Mouse (Mus musculus) cerebellum, postnatal 4 days (tissue): Measurements from ENCODE around the gene Hps1.

Experiments
- DNase-seq, 2 experiments: peaks; one replicate each; pipeline ENCODE4 v3.0.0; 2022; ENCODE audit warnings: low spot score in 2 of 2, mixed read lengths in 1 of 2

Hps1 gene

DNA sequence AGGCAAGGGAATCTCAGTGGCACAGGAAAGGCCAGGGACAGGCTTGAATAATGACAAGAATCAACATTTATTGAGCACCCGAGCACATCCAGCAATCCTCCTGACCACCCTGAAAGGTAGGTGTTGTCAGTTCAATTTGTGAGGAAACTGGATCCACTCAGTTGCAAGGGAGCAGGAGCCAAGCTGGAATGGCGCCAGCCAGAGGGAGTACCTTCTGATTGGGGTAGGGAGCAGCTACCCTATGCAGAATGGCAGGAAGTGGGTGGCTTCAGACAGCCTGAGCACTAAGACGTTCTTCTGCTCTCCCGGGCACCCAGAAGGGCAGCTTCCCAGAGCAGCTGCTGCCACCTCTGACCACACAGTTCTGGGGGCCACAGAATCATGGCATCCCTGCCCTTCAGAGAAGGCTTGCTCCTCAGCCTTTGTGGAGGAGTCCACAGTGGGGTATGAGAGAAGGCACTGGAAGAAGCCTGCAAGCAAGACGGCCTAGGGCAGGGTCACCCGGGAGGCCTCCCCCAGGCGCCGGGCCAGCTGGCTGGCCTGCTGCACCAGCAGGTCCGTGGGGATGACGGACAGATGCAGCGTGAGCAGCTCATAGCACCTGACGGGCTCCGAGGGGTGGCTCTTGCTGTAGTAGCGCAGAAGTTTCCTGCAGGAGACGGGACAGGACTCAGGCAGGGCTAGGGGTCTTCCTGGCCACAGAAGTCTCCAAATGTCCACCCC lies 24.5 kb downstream of the Hps1 start:
- no peak for DNase-seq

DNA sequence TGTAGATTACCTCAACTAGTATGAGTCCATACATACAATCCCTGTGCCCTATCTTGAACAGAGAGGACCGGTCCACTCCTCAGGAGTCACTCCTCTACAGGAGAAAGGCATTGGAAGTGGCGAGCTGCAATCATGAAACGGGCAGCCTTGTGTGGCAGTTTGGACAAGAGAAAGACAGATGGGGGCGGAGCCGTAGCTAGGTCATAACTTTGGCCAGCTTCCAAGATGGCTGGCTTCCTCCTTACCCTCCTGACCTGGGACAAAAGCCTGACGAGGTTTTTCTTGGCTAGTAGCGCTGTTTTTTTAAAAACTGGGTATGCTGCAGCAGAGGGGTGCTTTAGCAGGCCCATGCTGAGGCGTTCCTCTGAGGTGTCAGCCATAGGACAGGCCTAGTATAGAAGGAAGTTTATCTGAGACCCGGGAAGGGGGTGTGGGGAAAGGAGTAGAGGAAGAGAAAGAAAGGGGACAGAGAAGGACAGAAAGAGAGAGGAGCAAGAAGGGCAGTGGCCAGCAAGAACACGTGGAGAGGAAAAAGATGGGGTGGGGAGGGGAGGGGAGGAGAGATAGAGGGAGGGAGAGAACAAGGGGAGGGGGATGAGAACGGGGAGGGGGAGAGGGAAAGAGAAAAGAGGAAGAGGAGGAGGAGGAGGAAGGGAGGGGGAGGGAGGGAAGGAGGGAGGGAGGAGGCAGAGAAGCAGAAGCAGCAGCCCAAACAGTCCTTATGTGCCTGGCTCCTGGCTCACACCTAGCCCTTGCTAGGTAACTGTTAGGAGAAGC lies 26.4 kb downstream of the Hps1 start:
- peak in 1 of 2 experiments; percentile 54 for DNase-seq

DNA sequence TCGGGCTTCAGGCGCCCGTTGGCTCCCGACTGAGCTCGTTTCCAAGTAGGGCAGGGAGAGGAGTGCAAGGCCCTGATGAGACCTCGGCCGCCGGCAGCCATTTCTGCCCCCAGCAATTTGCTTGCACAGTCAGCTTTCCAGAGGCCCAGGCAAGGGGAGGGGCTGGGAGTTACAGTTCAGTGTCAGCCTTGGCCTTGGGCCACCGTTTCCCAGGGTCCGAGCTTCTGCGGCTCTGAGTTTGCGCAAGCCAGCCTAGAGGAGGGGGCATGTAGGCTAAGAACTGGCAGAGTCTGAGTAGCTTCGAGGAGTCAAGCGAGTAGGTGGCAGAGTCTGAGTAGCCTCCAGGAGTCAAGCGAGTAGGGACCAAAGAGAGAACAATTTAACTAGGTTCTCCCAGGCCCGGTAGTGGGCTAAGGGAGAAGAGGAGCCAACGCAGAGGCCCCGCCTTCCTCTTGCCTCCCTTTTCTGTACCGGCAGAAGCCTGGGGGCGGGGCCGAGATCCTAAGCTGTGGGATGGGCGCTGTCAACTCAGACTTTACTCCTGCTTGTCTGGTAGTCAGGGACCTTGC lies 27.3 kb downstream of the Hps1 start, which contains the start of gene Pyroxd2:
Pyroxd2 (minus strand) TSS at position 413 of the 569 bp plus-strand sequence.
- DNase-seq, result peak; percentile 56 to 82

DNA sequence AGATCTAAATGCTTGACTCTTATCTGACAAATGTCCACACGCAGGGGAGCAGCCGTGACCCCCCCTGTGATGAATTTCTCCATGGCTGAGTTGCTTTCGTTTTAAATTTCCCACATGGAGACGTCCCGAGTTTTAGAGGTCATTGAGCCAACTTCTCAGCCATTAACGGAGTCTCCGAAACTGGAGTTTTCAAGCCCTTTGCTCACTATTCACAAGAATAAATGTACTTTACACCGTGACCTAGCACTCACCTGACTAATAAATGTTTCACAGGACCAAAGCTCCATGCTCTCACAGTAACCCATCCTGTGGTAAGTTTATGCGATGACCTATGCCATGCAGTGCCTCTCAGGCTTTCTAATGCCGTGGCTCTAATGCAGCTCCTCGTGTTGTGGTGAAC lies 29.6 kb downstream of the Hps1 start:
- DNase-seq, result no peak

DNA sequence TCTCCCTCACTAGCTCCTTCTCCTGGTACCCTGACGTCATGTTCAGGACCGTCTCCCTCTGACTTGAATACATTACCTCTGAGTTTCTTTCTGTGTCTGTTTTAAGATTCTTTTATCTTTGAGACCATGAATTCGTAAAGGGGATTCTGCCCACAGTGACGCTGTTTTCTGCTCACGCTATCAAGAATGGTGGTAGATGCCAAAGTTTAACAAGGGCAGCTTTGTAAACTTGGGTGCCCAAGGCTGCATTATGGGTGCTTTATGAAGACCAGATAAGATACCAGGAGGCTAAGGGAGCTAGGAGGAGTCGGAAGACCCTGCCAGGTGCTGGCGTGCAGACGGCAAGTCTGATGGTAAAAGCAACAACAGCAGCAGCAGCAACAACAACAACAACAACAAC lies 33.1 kb downstream of the Hps1 start:
- no peak for DNase-seq

DNA sequence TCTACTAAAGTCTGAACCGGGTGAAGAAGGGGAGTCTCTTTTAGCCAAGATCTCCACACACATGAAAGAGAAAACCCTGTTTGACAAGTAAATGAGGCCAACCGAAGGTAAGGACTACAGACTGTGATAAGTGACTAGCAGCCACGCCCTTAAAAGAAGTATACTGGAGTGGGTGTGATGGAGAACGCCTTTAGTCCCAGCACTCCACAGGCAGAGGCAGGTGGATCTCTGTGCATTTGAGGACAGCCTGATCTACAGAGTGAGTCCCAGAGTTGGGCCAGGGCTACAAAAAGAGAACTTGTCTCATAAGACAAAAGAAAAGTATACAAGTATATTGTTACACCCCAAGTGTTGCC lies 33.9 kb downstream of the Hps1 start:
- DNase-seq, result no peak

DNA sequence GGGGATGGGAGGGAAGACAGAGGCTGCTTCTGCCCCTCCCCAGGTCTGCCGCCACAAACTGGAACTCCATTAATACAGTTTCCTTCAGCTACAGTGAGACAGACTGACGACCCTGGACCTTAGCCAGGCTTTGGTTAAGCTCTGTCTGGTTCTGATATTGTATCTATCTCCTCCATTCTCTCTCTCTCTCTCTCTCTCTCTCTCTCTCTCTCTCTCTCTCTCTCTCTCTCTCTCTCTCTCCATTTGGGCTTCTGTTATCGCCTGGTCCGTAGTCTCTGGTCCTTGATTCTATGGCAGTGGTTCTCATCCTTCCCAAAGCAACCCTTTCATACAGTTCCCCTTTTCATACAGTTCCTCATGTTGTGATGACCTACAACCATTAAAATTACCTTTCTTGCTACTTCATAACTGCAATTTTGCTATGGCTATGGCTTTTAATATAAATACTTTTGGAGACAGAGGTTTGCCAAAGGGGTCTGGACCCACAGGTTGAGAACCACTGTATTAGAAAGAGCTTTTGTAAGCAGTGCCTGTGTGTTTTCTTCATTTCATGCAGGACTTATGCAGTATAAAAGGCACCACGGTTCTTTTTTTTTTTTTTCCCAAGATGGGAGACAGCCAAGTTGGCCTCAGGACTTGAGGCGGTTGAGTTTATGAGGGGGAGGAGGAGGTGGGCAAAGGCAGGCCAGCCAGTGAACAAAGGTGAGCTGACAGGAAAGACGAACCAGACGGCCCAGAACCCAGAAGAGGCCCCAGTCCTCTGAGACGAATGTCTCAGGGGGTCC lies 34.5 kb downstream of the Hps1 start:
- DNase-seq, result no peak

DNA sequence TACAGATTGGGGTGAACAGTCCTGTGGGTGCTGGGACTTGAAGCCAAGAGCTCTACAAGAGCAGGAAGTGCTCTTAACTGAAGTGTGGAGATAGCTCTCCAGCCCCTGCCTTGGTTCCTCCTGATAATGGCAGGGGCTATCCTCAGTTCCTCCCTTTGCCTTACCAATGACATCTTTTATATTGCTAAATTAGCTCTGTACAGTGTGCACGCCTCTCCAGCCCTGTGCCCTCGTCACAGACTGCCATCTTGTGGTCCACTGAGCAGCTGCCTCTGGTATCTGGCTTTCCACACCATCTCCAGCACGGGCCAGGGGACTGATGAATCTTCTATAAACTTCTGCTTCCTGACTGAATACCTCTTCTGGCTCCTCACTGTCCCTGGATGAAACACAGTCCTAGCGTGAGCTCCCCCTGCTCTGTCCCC lies 35.6 kb downstream of the Hps1 start:
- peak; percentile 41 to 48 for DNase-seq

DNA sequence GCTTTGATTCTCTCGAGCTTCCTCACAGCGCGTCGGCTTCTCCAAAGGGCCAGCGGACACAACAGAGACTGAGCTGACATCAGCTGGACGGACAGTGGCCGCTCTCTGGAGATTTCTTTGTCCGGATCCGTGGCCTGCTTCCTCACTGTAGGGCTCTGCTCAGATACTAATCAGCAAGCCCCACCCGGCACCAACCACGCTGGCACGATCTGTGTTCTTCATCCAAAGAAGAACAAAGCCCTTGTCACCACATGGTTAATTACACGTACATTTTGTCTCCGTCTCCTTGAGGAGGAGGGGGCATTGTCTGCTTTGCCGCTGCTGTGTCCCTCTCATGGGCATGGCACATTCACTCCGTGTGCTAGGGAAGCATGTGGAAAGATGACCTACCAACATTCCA lies 36.5 kb downstream of the Hps1 start:
- DNase-seq, result no peak

DNA sequence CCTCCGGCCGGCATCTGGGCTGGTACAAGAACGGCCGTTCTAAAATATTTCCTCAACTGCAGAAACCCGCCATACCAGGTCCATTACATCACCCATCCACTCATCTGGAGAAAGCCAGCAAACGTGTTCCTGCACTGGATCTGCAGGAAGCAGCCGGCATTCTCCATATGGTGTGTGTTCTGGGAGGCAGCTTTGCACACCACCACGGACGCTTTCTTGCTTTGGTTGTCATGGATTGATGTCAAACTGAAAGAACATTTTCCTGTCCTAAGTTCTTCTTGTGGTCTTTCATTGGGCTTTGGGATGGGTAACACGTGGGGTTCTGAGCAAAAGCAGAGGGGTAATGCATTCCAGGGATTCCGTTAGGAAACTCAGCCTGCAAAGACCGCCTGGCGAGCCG lies 37.9 kb downstream of the Hps1 start:
- no peak for DNase-seq

DNA sequence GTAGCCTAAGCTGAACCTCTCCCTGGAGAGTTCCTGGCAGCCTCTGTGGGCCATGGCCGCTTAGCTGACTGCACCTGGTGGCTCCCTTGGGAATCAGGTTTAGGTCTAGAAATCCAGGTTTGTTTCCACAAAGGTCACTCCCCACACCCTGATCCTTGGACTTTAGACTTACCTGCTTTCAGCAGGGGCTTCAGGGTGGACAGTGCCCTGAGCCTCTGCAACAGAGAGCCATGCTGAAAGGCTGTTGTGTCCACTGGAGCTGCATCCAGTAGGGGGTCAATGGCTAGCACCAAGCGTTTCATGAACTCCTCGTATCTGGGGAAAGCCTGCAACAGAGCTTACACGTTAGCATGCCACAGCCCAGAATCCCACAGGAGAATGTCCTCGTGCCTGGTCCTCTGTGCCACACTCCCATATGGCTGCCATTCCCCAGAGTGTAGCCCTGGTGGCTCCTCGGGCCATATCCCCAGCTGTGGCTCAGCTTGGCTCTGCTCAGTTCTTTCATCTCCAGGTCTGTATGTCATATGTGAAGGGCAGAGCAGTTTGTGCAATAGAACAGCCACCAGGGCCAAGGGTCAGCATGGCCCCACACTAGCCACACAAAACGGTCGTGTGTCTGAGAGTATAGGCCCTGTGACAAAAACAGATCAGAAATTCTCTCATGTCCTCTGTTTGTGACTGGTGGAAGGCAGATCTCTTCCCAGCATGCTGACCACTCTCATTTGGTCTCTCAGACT lies 39.4 kb downstream of the Hps1 start:
- DNase-seq, result no peak

DNA sequence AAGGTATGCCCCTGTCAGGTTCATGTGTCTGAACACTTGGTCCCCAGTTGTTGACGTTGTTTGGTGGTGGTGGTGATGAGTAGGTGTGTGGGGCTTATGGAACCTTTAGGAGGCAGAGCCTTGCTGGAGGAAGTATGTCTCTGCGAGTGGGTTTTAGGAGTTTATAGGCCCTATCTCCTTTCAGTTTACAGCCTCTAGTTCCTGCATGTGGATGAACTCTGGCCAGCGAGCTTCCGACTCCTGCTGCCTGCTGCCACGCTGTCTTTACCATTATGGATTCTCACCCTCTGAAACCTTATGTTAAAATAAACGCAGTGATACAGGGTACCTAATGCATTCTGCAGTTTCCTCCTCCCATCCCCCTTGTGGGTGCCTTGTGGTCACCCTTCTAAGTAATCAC lies 40.0 kb downstream of the Hps1 start:
- DNase-seq, result no peak

DNA sequence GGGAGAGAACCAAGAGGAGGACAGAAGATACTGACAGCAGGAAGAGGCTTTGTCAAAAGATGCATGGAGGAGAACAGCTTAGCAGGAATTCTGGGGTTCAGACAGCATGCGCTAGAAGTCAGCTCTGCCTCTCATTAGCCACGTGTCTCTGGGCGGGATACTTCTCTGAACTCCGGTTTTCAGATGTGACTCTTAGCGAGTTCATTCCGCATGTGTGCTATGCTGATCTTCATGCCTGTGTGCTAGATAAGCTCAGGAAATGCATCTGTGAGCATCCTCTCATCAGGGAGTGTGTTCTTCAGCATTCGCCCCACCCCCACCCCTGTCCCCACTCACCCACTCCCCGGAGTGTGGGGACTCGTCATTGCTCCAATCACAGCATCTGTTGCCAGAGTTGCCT lies 42.0 kb downstream of the Hps1 start:
- DNase-seq, result no peak

DNA sequence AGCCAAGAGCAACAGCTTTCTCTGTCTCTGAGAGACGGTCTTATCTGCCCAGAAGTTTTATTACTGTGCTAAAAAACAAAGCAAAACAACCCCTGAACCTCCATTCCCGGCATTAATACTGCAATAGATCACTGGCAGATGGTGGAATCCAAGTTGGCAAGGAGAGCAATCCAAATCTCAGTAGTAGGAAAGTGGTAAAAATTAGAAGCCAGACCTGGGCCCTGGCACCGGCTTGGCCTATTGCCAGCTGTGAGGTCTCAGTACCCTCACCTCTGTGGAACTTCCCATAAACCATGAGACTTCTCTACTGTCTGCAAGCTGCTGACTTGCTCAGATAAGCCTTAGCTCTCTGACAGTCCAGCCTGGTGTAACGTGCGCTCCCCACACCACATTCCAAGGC lies 44.8 kb downstream of the Hps1 start:
- no peak for DNase-seq

DNA sequence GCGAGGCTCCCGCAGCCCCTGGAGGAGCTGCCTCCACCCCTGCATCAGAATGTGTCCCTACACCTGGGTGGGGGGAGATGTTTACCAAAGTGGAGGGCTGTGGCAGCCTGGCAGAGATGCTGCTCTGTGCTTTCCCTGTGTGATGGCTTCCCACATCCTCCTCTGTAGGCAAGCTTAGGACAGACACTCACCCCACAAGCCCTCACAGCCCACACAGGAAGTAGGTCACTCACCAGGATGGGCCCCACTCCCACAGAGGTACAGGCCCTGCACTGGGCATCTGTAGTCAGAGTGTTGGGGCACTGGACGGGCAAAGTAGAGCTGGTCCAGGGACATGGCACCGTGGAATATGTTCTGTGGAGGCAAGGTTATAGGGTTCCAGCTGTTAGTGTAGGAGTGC lies 52.4 kb downstream of the Hps1 start:
- DNase-seq, result no peak

DNA sequence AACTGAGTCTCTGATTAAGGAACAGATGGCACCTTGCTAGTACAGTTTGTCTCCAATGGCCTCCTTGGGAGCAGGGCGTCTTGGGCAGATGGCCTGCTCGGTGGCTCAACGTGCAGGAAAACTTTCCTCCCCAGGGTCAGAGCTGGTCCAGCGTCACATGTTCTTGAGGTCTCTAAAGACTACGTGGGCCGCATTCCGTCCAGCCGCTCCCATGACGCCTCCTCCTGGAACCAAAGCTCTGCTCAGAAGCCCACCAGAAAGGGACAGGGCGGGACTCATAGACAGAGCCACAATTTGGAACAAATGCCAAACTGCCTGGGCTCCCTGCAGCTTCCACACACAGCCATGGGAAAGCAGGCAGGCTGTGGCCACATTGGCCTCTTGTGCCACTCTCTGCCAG lies 53.0 kb downstream of the Hps1 start:
- DNase-seq, result no peak

DNA sequence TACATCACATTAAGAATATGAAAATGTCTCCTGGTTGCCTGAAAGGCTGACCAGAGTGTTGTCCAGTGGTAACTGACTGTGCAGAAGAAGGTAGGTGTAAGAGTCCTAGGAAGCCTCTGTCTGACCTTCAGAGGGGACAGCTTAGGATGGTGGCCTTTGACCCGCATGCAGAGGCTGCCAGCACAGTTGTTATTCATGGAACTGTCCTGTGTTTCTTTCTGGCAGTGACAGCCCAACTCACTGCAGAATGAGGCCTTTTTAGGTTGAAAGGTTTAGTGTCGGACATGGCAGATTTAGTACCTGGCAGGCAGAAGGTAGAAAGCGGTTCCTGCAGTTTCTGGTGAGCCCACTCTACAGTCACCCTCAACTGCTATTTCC lies 53.8 kb downstream of the Hps1 start:
- no peak for DNase-seq

DNA sequence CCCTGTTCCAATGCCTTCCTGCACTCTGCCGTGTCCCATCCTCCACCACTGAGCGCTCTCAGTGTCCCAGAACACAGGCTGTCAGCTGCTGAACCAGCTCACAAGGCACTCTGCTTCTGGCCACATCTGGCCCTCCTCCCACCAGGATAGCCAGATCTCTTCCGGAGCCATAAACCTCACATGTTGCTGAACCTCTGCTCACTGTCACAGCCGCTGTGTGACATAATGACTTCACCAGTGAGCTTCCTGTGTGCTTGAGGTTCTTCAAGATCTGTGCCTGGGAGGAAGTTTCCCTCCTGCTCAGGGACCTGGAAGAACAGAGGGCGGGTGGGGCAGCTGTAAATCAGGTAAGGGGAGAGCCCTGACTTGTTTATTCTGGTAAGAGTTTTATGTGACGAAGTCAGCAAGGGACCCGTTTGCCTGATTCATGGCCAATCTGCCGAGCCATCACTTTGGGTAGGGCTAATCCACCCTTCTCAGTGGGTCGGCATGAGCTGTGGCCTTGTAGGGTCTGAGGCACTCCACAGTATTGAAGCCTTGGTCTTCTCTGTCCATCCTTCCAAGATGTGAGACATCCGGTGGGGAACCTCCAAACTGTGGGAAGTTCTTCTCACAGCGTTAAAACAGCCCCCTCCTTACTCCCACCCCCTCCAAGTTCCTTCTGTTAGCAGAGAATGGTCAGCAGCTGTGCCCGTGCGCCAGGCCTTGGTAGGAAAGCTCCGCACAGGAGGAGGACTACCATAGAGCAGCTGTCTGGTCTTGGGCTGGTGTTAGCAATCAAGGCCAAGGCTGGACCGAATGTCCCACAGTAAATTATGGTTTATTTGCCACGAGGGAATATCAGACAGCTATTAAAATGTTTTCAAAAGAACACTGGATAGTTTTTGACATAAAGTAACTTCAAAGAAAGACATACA lies 54.5 kb downstream of the Hps1 start:
- DNase-seq, result no peak

DNA sequence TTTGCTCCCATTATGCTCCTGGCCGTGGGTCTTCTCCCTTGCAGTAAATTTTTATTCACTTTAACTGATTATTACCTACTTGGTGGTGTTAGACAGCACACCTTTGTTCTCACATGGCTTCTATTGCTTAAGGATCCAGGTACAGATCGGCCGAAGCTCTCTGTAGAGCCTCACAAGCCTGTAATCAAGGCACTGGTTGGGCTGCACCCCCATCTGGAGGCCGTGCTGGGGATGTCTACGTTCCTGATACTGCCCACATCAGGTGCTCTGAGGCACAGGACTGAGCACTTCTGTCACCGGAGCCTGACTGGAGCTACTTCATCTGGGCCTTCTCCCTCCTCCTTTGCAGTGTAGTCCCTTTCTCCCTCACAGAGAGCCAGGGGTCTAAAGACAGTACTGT lies 56.5 kb downstream of the Hps1 start:
- no peak for DNase-seq

DNA sequence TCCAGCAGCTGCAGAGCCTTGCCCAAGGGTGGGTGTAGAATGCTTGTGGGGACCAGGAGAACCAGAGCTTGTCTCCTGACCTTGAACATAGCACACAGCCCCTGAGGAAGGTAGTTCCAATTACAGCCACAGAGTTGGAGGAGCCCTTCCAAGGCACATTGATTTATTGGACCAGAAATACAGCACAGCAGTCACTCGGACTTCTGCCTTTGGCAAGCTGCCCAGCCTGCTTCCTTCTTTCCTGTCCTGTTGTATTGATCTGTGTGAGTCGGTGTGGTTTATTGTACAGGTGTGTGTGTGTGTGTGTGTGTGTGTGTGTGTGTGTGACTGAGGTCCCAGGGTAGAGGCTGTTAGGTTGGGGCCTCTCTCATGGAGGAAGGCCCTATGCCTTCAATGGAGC lies 57.3 kb downstream of the Hps1 start:
- no peak for DNase-seq

DNA sequence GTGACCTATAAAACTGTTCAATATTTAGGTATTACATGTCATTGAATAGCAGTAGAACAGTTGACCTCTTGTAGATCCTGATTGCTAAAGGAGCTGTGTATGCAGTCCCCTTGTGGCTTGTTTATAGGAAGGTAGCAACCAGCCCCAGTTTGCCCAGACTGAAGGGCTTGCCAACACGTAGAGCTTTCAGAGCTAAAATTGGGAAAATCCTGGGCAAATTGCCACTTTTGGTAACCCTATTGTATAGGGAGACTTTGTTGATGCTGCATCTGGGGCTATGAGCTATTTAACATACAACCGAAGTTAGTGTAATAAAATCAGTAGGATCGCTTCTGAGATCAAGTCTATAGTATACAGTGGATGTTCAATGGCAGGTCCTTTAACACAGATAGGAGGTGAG lies 61.7 kb downstream of the Hps1 start:
- no peak for DNase-seq
